Mouse (Mus musculus): ENCODE measurements at regions not wholly inside any gene's neighbourhood (a gene's known extent, or its start where the extent isn't known, plus 50 kb on each side); places are given as distances from the start of the nearest gene placed in this dataset.
"Not testable (repeated sequence)": the region's sequence is repeated elsewhere in the genome, so short reads cannot be mapped to it uniquely, and the experiment has no call there.

- CTCF ChIA-PET, result no interaction called here
These were observed 152.0 kb upstream of the Intu start for GRCm38 (mm10) chr3:40379063-40379462.

GRCm38 (mm10) chr3:40391631-40392030 is 139.5 kb upstream of the Intu start:
- CTCF ChIA-PET, result no interaction called here

- CTCF ChIA-PET, result no interaction called here
These were observed 132.9 kb upstream of the Intu start for GRCm38 (mm10) chr3:40398184-40398583.

- CTCF ChIA-PET, result no interaction called here
These were observed 127.7 kb upstream of the Intu start for GRCm38 (mm10) chr3:40403402-40403801.

- CTCF ChIA-PET, result no interaction called here
These were observed 125.8 kb upstream of the Intu start for GRCm38 (mm10) chr3:40405095-40405948.

- CTCF ChIA-PET, result no interaction called here
These were observed 125.2 kb upstream of the Intu start for GRCm38 (mm10) chr3:40405949-40406236.

GRCm38 (mm10) chr3:40408921-40409488 is 122.1 kb upstream of the Intu start:
- CTCF ChIA-PET, result no interaction called here

- CTCF ChIA-PET, result no interaction called here
These were observed 120.3 kb upstream of the Intu start for GRCm38 (mm10) chr3:40410749-40411310.

- CTCF ChIA-PET, result not testable (repeated sequence)
These were observed 105.8 kb upstream of the Intu start for GRCm38 (mm10) chr3:40425183-40425844.

GRCm38 (mm10) chr3:40426070-40426469 is 105.0 kb upstream of the Intu start:
- CTCF ChIA-PET, result no interaction called here

GRCm38 (mm10) chr3:40428021-40428420 is 103.1 kb upstream of the Intu start:
- CTCF ChIA-PET, result no interaction called here

GRCm38 (mm10) chr3:40438251-40438650 is 92.8 kb upstream of the Intu start:
- CTCF ChIA-PET, result no interaction called here

GRCm38 (mm10) chr3:40441092-40442036 is 89.7 kb upstream of the Intu start:
- CTCF ChIA-PET, result no interaction called here

- CTCF ChIA-PET, result interaction anchor here (0.7 kb wide), 1 partner anchor 1514 kb away, joined by 3 read pairs; no protein-coding TSS in a partner anchor
These were observed 87.1 kb upstream of the Intu start for GRCm38 (mm10) chr3:40443788-40444595.

- CTCF ChIA-PET, result no interaction called here
These were observed 78.1 kb upstream of the Intu start for GRCm38 (mm10) chr3:40452958-40453357.

- CTCF ChIA-PET, result no interaction called here
These were observed 77.5 kb upstream of the Intu start for GRCm38 (mm10) chr3:40453552-40453951.

- CTCF ChIA-PET, result no interaction called here
These were observed 75.0 kb upstream of the Intu start for GRCm38 (mm10) chr3:40456070-40456469.

- CTCF ChIA-PET, result no interaction called here
These were observed 72.6 kb upstream of the Intu start for GRCm38 (mm10) chr3:40458490-40458889.

GRCm38 (mm10) chr3:40463446-40463845 is 67.6 kb upstream of the Intu start:
- CTCF ChIA-PET, result interaction anchor here (0.6 kb wide), 1 partner anchor 501 kb away, joined by 4 read pairs; no protein-coding TSS in a partner anchor

GRCm38 (mm10) chr3:40470101-40470500 is 61.0 kb upstream of the Intu start:
- CTCF ChIA-PET, result no interaction called here

GRCm38 (mm10) chr3:40472766-40473165 is 58.3 kb upstream of the Intu start:
- CTCF ChIA-PET, result interaction anchor here (0.7 kb wide), 1 partner anchor 534 kb away, joined by 12 read pairs; no protein-coding TSS in a partner anchor

All from spleen, embryonic (tissue).